Mouse (Mus musculus): ENCODE data around the gene Acer2. TPM values are rescaled to one million over a fixed set of nuclear protein-coding genes. Genes with fewer than 3 reads are reported as not detected.
"Not testable (repeated sequence)": the region's sequence is repeated elsewhere in the genome, so short reads cannot be mapped to it uniquely, and the experiment has no call there.

Gene Acer2
- total RNA-seq (2021), result 1 to 10 TPM; 1.6 to 2.7 TPM
- long read RNA-seq, experiment 1, result 0 reads
- long read RNA-seq, experiment 2, full-length matches to known transcripts, result 2 of 3 reads
- long read RNA-seq, experiment 2, partial matches to known transcripts, result 0 of 3 reads
- long read RNA-seq, experiment 2, other reads (novel, unspliced or antisense), result 1 of 3 reads

DNA sequence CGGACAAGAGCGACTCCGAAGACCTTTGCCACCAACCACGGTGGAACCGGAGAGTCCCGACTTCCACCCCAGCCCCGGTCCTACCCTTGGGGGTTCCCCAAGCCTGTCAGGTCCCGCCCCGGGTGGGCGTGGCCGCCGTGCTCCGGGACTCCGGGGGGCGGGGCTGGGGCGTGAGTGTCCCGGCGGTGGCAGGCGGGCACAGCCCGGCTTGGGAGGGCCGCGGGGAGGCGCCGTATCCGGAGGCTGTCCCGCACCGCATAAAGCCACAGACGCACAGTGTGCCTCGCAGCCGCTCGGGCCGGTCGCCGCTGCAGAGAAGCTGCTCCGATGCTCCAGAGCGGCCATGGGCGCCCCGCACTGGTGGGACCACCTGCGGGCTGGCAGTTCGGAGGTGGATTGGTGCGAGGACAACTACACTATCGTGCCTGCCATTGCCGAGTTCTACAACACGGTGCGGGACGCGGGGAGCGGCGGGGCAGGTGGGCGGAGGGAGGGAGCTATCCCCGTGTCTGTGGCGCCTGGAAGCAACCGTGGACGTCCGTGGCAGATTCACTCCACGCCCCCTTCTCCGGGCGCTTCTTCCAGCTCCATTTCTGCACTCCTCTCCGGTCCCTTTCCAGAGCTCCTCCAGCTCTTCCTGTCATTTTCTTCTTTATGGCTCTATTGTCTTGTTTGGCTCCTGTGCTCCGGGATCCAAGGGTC is at the start of gene Acer2:
TSS of gene Acer2 (plus strand) at position 251 of the 702 bp plus-strand sequence.
- peak; percentile 93 for DNase-seq

DNA sequence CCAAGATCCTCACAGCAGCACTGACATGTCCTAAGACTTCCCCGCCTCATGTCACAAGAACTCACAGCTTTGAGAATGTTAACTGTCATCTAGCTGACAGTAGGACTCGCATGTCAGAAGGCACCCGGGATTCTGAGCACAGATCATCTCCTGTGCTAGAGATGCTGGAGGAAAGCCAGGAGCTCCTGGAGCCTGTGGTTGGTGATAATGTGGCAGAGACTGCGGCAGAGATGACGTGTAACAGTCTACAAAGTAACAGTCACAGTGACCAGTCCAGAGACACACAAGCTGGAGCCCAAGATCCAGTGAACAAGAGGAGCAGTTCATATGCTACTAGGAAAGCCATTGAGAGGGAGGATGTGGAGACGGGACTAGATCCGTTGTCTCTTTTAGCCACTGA is 49.1 kb upstream of the Acer2 start:
- no peak for DNase-seq

DNA sequence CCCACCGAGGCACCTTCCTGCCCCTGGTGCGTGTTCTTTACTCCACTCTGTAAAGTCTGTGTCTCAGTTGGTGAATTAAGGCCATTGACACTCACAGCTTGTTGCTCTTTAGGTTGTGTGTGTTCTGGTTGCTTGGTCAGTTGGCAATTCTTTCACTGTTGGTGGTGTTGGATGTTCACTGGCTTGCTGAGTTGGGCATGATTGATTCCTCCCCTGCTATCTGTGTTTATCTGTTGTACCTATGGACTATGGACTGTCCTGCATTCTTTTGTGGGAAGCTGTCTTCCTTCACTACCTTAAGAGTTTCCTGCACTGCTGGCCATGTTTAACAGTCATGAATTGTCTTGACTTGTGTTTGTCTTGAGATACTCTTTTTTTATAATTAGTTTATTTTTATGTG is 42.3 kb upstream of the Acer2 start:
- no peak for DNase-seq

DNA sequence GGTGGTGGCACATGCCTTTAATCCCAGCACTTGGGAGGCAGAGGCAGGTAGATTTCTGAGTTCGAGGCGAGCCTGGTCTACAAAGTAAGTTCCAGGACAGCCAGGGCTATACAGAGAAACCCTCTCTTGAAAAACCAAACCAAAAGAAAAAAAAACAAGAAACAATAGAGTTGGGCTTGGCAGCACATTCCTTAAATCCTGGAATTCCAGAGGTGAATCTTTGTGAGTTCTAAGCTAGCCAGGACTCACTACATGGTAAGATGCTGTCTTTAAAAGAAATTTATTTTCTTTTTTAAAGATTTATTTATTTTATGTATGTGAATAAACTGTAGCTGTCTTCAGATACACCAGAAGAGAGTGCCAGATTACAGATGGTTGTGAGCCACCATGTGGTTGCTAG is 33.1 kb upstream of the Acer2 start:
- not testable (repeated sequence) for DNase-seq

DNA sequence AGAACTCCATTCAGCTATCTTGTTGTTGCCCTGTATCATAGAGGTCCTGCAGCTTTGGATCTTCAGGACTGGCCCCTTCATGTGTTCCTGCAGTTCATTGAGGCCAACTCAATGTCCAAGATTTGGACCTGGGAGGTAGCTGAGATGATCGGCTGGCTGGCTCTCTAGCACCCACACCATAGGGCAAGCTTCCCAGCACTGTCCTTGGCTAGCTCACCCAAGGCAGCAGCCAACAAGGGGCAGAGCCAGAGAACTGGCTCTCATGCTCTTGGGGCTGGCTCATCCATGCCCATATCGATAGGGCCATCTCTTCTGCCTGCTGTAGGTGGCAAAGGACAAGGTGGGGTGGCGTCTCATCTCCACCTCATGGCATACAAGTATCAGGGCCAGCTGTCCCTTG is 28.8 kb upstream of the Acer2 start:
- DNase-seq, result peak; percentile 14

DNA sequence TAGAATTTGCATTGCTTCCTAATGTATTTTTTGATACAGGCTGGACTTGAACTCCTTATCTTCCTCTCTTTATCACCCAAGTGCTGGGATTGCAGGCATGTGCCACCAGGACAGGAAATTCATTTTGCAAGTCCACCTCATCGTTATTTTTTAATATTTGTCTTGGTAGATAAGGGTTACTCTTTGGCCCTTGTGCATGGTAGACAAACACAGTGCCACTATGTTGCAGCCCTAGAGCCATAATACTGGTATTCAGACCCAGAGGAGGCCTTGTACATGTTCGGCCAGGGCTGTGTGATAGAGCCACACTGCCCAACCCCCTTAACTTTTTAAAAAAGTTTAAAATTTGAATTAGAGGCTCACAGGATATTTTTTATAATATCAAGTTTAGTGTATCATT is 26.9 kb upstream of the Acer2 start:
- no peak for DNase-seq

DNA sequence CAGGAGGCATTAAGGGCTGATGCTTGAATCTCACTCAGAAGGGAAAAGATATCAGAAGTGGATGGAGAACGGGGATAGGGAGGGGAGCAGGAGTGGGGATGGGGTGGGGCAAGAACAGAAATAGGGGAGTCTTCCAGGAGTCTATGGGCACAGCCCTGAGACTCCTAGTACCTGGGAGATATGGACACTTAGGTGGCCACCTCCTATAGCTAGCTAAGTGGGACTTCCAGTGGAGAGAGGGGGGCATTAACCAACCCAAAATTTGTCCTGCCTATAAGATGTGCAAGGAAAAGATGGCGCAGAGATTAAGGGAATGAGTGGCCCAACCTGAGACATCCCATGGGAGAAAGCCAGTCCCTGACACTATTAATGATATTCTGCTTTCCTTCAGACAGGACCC is 22.9 kb upstream of the Acer2 start:
- no peak for DNase-seq

DNA sequence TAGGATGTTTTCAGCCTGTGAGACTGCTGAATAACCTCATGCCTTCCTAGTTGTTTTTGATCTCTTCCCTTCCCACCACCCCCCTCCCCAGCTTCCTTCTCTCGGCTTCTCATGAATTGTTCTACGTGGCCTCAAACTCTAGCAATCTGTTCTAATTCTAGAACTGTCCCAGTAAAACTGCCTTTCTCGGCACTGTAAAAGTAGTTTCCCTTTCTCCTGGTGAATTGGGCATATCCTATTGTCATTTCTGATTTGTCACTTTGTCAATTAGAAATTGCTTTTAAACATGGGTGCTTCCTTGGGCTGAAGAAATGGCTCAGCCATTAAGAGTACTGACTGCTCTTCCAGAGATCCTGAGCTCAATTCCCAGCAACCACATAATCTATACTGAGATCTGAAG is 22.2 kb upstream of the Acer2 start:
- DNase-seq, result no peak

DNA sequence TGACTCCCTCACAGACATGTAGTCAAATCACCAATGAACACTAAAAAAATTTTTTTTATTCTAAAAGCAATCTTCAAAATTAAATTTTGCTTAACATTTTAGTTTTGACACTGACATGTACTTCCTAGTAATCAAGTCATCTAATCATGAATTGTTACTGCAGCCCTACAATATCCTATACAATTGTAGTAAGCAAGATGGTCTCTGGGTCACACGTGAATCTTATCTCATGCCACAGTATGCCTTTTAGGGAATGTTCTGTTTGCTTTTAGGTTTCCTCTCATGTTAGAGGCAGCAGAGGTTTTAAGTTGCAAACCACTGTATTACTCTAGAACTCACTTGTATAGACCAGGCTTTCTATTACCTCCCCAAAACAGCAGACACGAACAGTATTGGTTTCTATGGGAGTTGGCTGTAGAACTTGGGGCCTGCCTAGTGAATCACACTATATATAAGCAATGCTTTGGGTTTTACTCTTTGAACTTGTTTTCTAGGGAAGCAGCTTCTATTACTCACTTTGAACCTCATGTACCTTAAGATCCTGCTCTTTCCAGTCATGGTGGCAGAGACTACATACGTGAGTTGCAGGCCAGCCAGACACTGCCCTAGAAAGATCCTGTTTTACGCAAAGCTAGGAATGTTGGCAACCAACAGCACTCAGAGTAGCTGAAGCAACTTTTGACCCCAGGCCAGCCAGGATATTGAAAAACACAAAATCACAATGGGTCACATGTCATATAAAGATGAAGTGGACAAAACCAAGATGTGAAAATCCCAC is 21.2 kb upstream of the Acer2 start:
- no peak for DNase-seq

DNA sequence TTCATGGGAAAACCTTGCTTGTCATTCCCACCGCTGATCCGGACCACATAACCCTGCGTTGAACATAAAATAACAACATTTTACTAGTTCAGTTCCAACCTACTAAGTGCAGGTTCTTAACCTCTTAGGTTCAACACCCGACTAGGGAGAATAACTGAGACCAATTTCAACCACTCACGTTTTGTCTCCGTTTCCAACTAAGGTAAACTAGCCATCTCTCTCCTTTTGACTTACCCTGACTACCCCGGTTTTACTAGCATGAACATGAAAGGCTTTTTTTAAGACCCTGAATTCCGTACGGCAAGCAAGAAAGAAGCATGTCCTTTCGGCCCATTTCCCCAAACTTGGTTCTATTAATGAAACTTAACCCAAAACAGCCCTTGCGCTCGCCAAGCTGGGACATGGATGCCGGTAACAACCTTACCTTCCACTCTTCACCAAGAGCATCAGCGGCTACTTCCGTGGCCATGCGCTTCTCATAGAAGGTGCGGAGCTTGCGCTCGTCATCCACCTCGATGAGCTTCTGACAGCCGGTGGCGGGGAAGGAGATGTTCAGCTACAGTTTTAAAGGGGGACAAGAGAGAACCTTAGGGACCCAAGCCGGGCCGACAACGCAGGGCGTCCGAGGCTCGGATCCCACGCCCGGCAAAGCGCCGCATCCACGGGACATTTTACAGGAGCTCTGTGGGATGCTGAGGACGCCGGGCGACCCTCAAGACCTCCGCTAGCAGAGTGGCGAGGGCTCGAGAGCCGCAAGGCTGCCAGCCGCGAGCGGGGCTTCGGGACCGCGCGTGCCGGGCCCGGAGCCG is 17.7 kb upstream of the Acer2 start:
- no peak for DNase-seq

DNA sequence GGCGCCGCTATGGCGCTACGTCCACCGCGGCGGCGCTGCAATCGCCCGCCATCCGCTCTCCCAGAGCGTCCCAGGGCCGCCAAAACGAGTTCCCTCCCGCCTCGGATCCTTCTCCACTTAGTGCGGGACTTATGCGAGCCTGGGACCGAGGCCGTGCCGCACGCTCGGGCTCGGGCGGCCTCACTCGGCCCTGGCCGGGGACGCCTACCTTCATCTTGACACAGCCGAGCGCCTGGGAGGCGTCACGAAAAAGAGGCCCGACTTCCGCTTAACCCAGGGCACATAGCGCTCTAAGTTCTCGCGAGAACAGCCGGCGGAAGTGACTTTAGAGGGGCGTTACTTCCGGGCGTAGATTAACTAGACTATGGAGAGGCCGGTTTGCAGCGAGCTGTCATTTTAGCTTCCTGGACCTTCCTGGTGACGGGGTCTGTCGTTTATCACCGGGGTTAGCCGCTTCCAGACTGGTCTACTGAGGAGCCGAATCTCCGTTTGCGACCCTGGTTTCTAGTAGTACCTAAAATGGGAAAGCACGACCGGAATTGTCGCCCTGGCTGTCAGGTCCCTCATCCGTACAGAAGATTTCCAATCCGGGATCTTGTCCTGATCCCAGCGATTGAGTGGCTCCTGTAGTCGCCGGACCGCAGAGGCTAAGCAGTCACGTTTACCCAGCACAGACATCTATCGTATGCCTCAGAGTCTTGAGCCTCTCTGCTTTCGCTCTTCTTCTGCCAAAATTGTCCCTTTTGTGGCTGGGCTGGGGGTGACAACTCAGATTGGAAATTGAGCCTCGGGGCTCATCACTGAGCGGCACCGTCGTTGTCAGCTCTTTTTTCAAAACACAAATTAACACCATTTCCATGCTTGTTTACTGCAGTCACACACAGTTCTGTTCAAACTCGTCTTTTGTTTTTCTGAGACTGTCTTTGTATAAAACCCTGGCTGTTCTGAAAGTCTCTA is 16.8 kb upstream of the Acer2 start, which contains the start of gene Rps6:
TSS of gene Rps6 (minus strand) at position 300 of the 957 bp plus-strand sequence.
- peak; percentile 93 for DNase-seq

DNA sequence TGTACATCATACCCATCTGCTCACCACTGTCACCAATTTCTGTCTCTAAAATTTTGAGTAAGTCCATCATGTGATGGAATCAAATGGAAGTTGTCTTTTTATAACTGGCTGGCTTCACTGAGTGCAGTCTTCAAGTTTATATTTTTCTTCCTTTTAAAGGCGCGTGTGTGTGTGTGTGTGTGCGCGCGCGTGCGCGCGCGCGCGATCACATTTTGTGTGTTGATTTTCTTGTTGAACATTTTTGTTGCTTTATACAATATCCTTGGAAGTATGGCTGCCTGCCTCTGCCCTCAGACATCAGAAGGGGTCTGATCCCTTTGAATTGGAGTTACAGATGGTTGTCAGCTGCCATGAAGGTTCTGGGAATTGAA is 16.1 kb upstream of the Acer2 start:
- no peak for DNase-seq

DNA sequence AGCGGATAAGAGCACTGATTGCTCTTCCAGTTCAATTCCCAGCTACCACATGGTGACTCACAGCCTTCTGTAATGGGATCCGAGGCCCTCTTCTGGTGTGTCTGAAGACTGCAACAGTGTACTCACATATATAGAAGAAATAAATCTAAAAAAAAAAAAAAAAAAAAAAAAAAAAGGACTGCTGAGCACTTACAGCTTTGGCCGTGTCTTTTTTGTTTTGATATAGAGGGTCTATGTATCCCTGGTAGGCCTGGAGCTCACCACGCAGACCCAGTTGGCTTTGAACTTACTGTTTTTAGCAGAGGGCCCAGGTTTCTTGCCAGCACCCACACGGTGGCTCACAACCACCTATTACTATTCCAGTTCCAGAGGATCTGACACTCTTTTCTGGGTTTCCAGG is 10.1 kb upstream of the Acer2 start:
- DNase-seq, result no peak

DNA sequence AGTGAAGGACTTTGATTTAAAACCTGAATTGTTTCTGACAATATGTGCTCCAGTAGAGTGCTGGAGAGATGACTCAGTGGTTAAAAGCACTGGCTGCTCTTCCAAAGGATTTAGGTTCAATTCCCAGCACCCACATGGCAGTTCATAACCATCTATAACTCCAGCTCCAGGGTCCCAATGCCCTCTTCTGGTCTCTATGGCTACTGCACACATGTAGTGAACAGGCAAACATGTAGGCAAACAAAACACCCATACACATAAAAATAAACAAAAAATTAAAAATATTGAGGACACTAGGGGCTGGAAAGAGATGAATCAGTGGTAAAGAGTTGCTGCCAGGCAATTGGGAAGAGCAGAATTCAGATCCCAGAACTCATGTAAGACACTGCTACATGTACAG is 2.2 kb upstream of the Acer2 start:
- DNase-seq, result no peak

DNA sequence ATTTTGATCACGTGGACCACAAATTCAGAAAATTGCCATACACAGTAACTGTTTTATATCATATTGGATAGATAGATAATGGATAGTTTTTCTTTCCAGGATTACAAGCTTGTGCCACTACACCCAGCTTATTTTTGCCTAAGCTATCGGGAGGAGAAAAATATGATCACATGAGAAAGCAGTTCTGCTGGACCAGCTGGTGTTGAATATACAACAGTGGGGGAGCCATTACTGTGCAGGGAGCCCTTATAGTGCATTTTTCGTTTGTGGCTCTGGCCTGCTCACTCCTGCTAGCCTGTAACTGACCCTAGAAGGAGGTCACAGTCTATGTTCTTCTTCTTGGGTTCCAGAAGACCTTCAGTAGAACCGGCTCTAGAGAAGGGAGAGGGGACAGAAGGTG is 1.1 kb upstream of the Acer2 start:
- no peak for DNase-seq

DNA sequence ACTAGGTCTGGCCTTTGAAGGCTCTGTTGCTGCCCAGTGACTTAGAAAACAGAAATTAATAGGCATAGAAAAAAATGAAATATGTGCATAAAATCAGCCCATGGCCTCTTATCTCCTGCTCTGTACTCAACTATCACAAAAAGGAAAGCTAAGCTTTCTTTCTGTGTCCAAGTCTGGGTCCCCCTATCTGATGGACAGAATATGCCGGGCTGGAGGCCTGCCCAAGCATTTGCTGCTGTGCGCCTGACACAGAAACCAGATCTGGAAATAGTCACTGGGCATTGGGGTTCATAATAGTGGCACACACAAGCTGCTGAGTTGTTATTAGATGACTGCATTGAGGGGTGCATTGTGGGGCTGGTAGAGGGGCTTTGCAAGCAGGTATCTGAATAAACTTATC is 5.3 kb downstream of the Acer2 start:
- DNase-seq, result no peak

DNA sequence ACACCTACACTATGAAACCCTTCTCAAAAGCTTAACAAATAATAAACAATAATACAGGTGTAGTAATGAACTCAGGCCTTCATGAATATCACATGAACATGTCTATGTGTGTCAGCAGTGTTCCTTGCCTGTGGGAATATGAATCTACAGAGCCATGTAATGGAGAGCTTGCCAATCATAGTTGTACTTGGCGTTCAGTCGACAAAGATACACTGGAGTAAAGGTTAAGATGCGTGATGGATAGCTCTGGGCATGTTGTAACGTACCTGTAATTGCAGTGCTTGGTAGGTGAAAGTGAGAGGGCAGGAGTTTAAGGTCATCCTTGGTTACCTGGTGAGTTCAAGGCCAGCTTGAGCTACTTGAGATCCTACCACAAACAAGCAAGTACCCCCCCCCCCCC is 7.0 kb downstream of the Acer2 start:
- DNase-seq, result no peak

DNA sequence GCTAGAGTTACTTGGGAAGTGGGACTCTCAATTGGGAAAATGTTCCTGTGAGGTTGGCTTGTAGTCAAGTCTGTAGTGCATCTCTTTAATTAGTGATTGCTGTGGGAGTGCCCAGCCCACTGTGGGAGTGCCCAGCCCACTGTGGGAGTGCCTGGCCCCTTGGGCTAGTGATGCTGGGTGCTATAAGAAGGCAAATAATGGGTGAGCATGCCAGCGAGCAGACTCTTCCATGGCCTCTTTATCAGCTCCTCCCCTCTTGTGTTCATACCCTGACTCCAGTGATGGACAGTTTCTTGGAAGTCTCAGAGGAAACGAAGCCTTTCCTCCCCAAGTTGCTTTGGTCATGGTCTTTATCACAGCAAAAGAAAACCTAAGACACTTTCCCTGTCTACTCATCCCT is 8.2 kb downstream of the Acer2 start:
- no peak for DNase-seq

DNA sequence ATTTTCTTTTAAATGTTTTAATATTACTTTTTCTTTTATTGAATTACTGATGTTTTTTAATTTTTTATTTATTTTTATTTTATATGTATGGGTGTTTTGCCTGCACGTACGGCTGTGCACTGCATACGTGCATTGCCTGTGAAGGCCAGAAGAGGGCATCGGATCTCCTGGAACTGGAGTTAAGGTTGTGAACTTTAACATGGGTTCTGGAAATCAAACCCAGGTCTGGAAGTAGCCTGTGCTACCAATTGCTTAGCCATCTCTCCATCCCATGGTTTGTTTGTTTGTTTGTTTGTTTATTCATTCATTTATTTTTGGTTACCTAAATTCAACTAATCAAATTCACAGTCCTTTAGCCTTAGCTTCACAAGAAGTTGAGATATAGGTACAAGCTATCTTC is 10.7 kb downstream of the Acer2 start:
- DNase-seq, result no peak

DNA sequence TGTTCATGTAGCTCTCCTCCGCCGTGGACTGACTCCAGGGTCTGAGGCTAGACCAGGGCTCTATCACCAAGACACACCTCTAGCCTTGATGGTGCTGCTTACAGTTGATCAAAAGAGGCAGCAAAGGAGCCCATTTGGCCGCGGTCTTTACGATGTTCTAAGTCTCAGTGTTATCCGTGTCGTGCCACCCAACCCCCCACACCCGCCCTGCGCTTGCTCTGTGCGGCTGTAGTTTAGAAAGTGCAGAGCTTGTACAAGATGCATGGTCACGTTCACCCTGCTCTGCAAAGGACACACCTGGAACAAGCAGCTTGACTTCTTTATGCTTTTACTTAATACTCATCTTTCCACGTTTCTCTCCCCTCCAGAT is 11.6 kb downstream of the Acer2 start:
- no peak for DNase-seq

DNA sequence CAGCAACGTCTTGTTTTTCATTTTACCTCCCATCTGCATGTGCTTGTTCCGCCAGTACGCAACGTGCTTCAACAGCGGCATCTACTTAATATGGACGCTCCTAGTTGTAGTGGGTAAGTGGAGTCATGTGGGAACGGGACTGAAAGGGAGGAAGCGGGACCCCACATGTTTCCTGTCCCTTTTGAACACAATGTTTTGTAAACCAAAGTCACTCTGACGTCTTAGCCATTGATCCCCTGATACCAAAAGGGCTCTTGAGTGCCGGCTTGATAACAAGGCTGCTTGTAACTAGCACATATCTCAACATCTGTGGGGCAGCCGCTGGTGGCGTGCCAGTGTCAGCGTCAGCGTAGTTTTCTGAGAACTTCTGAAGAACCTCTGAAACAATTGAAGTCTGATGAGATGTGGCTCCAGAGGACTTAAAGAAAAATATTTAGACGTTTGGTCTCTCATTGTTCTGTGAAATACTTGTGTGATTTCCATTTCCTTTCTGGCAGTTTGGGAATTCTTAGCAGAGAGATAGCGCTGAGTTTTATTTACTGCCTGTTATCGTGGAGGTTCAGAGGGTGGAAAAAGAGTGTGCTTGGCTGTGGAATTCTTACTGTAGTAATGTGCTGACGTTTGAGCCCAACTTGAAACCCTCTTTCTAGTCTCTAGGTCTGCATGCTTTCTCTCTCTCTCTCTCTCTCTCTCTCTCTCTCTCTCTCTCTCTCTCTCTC is 12.1 kb downstream of the Acer2 start:
- no peak for DNase-seq

All from gastrocnemius, postnatal 10 days (tissue).